Mouse (Mus musculus) lung, adult 2 months (tissue): Measurements from ENCODE around the gene Pkd1l1.

Experiments used
- CTCF ChIP-seq: fragments of 200-500 bp; IDR thresholded peaks from 2 replicates; pipeline ENCODE4 v1.5.1; 2011; ENCODE audit warnings: mild to moderate bottlenecking, low read length, control low read depth; ENCODE audit not compliant: insufficient read depth
- POLR2A ChIP-seq: fragments of 200-500 bp; IDR thresholded peaks from 2 replicates; pipeline ENCODE4 v1.6.1; 2011; ENCODE audit warnings: low read depth, mild to moderate bottlenecking, control low read depth, low read length, borderline replicate concordance; ENCODE audit errors: extremely low read depth

GRCm38 (mm10) chr11:8870115-8870514, 103.0 kb downstream of the Pkd1l1 start:
- TF ChIP-seq CTCF (no peak), POLR2A (no peak)
